Mouse (Mus musculus) T-helper 2 cell (primary cell): ENCODE measurements at regions not wholly inside any gene's neighbourhood (a gene's known extent, or its start where the extent isn't known, plus 50 kb on each side); places are given as distances from the start of the nearest gene placed in this dataset.
"Not testable (repeated sequence)": the region's sequence is repeated elsewhere in the genome, so short reads cannot be mapped to it uniquely, and the experiment has no call there.

Experiments
- in situ Hi-C: fragments of 300-600 bp; cut with MboI, MseI; formaldehyde crosslinking; loops from one replicate; pipeline ENCODE4 v1.15.1; 2025; ENCODE audit warnings: high pct_unique_total_duplicates

DNA sequence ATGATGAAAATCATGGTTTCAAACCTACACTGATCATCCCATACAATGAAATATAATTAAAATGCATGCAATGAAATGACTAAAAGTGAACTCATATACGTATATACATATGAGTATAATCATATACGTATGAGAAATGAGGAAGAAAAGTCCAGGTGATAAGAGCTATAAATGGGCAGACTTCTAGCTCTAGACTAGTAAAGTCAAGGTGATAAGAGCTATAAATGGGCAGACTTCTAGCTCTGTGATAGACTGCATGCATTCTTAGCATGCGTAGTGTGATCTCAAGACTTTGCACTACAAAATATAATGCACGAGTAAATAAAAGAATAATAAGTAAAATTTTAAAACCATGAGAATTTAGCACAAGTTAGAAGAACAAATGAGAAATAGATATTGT is 606.2 kb upstream of the Gpc5 start:
- in situ Hi-C loops: no loop called here

- in situ Hi-C loops: not testable (repeated sequence)
These were observed 598.6 kb upstream of the Gpc5 start for GRCm38 (mm10) chr14:114493371-114493770.

GRCm38 (mm10) chr14:114504976-114505375 is 587.0 kb upstream of the Gpc5 start:
- in situ Hi-C loops: no loop called here

- in situ Hi-C loops: loop anchor here (10.0 kb wide), 1 partner anchor 313 kb away; no protein-coding TSS in a partner anchor
These were observed 543.9 kb upstream of the Gpc5 start for GRCm38 (mm10) chr14:114547910-114548680.

- in situ Hi-C loops: loop anchor here (10.0 kb wide), 1 partner anchor 314 kb away; no protein-coding TSS in a partner anchor
These were observed 542.9 kb upstream of the Gpc5 start for GRCm38 (mm10) chr14:114549101-114549500.

GRCm38 (mm10) chr14:114566411-114567030 is 525.5 kb upstream of the Gpc5 start:
- in situ Hi-C loops: no loop called here

DNA sequence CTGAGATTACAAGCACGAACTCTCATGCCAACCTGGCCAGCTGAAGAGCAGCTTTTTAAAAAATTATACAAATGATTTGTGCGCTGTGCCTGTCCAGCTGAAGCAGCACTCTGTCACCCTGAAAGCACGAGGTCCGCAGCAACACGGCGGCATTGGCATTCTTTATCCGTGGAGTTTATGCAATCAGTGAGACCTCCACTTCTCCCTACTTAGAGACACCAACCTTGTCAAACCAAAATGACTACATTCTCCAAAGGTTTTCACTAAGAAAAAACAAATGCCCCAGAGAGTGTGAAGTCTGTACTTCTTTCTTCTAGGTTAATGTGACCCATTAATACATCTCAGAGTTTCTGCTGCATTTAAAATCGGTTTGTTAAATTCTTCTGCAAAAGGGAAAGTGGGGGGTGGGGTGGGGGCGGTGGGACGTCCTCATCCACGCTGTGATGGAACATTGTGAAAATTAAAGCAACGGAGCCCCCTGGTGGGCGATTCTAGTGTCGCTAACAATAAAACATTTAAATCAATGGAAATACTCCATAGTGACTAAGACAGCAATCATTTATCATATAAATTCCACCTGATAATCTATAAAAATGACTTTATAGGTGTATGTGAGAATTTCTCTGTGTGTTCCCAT is 524.2 kb upstream of the Gpc5 start:
- in situ Hi-C loops: no loop called here

GRCm38 (mm10) chr14:114587367-114588064 is 504.5 kb upstream of the Gpc5 start:
- in situ Hi-C loops: no loop called here

DNA sequence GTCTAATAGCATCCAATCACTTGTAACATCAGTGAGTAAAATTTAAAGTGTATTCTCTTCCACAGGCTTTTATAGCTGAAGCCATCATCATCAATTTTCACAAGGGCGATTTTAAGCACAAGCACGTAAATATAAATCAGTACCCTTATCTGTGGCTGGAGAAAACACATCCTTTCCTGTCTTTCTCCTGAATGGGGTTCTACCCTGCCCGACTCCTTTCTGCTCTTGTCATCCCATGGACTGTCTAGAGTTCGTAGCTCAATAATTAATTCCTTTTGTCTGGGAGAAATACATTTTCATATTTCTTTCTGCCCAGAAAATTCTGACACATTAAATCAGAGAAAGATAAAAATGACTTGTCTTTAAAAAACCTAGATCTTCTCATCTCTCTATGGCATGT is 482.7 kb upstream of the Gpc5 start:
- in situ Hi-C loops: no loop called here

DNA sequence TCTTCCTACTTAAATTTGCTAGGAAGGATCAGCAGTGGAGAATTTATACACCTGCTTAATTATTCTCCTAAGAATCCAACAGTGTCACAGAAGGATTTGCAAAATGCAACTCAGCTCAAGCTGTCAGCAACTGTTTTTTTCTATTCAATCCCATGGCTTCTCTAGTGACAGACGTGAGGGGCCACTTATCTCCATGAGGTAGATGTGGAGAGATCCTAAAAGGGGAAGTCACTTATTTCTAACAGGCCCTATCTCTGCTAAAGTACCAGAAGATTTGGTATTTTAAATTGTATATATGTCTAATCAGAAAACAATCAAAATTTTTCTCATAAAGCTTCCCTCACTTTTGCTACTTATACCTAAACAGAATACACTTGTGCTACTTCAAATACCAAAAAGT is 479.6 kb upstream of the Gpc5 start:
- in situ Hi-C loops: no loop called here

- in situ Hi-C loops: no loop called here
These were observed 435.4 kb upstream of the Gpc5 start for GRCm38 (mm10) chr14:114656636-114657035.

DNA sequence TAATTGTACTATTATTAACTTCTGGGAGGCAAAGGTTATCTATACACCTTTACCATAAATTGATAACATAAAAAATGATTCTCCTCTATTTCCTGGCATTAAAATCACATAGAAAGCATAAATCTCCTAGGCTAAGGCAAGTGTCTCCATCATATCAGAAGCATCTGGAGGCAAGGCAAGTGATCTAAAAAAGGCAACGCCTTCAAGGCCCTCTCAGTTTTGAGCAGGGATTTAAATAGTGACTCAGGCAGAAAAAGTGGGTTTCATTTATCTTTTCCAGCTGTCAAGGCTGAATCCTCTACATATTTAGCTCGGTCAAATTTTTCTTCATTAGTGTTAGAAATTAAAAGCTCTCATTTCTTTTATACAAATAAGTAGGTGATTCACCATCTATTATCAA is 430.0 kb upstream of the Gpc5 start:
- in situ Hi-C loops: no loop called here

DNA sequence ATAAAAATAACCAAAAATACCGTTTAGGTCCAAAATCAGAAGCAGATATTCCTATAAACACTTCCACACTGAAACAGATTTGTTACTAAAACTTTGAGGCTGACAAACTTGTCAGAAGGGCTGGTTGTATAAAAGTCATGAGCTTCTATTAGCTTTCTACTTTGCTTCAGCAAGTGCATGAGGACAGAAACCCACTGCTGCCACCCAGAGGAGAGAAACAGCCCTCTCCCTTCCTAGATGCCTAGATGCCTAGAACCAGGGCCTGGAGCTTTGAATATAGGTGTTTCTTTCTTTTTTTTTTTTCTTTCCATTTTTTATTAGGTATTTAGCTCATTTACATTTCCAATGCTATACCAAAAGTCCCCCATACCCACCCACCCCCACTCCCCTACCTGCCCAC is 406.9 kb upstream of the Gpc5 start:
- in situ Hi-C loops: no loop called here

GRCm38 (mm10) chr14:114694930-114695329 is 397.1 kb upstream of the Gpc5 start:
- in situ Hi-C loops: no loop called here

GRCm38 (mm10) chr14:114697543-114697942 is 394.5 kb upstream of the Gpc5 start:
- in situ Hi-C loops: no loop called here

DNA sequence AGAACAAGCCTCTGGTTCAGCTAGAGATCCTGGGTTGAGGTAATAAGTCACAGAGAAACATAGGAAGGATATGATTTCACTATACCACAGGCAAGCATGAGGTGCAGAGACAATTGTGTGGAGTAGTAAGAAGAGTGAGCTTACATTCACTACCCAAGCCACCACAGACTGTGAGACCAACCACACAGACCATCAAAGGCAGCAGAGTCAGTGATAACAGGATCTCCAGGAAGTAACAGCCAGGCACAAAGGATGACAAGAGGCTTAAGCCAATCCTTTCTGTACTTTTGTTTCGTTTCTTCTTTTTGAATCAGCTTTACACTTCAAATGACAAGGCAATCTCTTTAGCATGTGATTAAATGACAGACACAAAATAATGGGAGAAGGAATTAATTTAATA is 368.9 kb upstream of the Gpc5 start:
- in situ Hi-C loops: no loop called here

DNA sequence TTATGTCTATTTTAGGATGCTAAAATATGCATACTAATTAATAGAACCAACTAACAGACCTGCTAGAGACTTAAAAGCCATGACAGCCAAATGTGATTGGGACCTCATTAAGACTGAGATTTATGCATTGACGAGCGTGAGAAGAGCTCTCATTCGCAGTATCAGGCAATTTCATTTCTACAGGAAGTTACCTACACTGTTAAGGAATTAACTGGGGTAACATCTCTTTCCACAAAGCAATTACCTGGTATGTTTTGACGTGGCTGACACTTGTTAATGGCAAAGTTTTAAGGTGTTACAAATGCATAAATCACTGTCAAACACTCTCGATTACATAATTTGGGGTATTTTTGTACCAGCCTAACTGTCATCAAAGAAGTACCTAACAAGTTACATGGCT is 324.7 kb upstream of the Gpc5 start:
- in situ Hi-C loops: no loop called here

GRCm38 (mm10) chr14:114776723-114777122 is 315.3 kb upstream of the Gpc5 start:
- in situ Hi-C loops: no loop called here

GRCm38 (mm10) chr14:114781821-114782220 is 310.2 kb upstream of the Gpc5 start:
- in situ Hi-C loops: no loop called here

- in situ Hi-C loops: no loop called here
These were observed 300.8 kb upstream of the Gpc5 start for GRCm38 (mm10) chr14:114790946-114791830.

DNA sequence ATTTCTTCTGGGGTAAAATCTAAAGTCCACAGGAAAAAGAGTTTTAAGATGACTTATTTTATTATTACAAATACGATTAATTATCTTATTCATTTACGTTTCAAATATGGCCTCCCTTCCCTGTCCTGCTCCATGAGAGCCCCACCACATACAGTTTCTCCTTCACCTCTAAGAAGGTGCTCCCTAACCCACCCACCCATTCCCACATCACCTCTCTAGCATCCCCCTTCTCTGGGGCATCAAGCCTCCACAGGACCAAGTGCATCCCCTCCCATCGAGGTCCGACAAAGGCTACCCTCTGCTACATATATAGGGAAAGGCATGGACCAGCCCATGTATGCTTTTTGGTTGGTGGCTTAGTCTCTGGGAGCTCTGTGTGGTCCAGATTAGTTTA is 300.2 kb upstream of the Gpc5 start:
- in situ Hi-C loops: no loop called here
